Mouse (Mus musculus) MEL (cell line): ENCODE results near the gene Lce1j. TPM values are rescaled to one million over a fixed set of nuclear protein-coding genes. Genes with fewer than 3 reads are reported as not detected.
"Not testable (repeated sequence)": the region's sequence is repeated elsewhere in the genome, so short reads cannot be mapped to it uniquely, and the experiment has no call there.

Experiments used
- DNase-seq: peaks from one replicate; pipeline ENCODE4 v3.0.0; 2011; ENCODE audit warnings: low read depth, low spot score
- H3K27ac ChIP-seq: 2 replicates; pipeline ENCODE4 v1.5.1; 2012; ENCODE audit warnings: low read depth, mild to moderate bottlenecking, control low read depth, low read length, moderate library complexity; ENCODE audit not compliant: control insufficient read depth
- H3K27me3 ChIP-seq, 2 experiments: fragments of 150-350 bp in 1 of 2; sonication (generic) in 1 of 2; 2 replicates each; pipeline ENCODE4 v1.6.1; 2012; ENCODE audit warnings: low read length in 2 of 2, mild to moderate bottlenecking in 2 of 2, improper control_type of control experiment in 1 of 2, moderate library complexity in 1 of 2; ENCODE audit not compliant: insufficient read depth in 2 of 2, control insufficient read depth in 1 of 2
- H3K36me3 ChIP-seq, 2 experiments: 2 replicates each; pipeline ENCODE4 v1.6.1; 2012 to 2014; ENCODE audit warnings: low read length in 2 of 2, improper control_type of control experiment in 1 of 2, inconsistent platforms in 1 of 2, mild to moderate bottlenecking in 1 of 2; ENCODE audit not compliant: insufficient read depth in 2 of 2, control insufficient read depth in 1 of 2
- H3K4me1 ChIP-seq, 2 experiments: fragments of 150-350 bp in 1 of 2; sonication (generic) in 1 of 2; 2 replicates each; pipeline ENCODE4 v1.6.1; 2012; ENCODE audit warnings: low read length in 2 of 2, improper control_type of control experiment in 1 of 2, mild to moderate bottlenecking in 1 of 2; ENCODE audit not compliant: insufficient read depth in 2 of 2, control insufficient read depth in 1 of 2
- H3K4me3 ChIP-seq, 2 experiments: fragments of 150-350 bp in 1 of 2; sonication (generic) in 1 of 2; 2 replicates each; pipeline ENCODE4 v1.5.1; 2012; ENCODE audit warnings: low read depth in 2 of 2, low read length in 2 of 2, mild to moderate bottlenecking in 2 of 2, moderate library complexity in 2 of 2, control low read depth in 1 of 2, improper control_type of control experiment in 1 of 2; ENCODE audit not compliant: control insufficient read depth in 1 of 2, insufficient read depth in 1 of 2
- H3K79me2 ChIP-seq: 2 replicates; pipeline ENCODE4 v1.6.1; 2012; ENCODE audit warnings: mild to moderate bottlenecking, low read length, moderate library complexity; ENCODE audit not compliant: control insufficient read depth, poor library complexity, insufficient read depth
- H3K9ac ChIP-seq: 2 replicates; pipeline ENCODE4 v1.6.1; 2012; ENCODE audit warnings: low read depth, mild to moderate bottlenecking, control low read depth, low read length, moderate library complexity; ENCODE audit not compliant: control insufficient read depth, poor library complexity, severe bottlenecking
- H3K9me3 ChIP-seq: fragments of 150-350 bp; sonication (generic); replicated peaks from 2 replicates; pipeline ENCODE4 v1.6.1; 2012; ENCODE audit warnings: mild to moderate bottlenecking, low read length, improper control_type of control experiment, moderate library complexity; ENCODE audit not compliant: insufficient read depth
- BHLHE40 ChIP-seq: IDR thresholded peaks from 2 replicates; pipeline ENCODE4 v1.6.1; 2012; ENCODE audit warnings: low read depth, mild to moderate bottlenecking, inconsistent platforms, low read length, improper control_type of control experiment, borderline replicate concordance
- CHD2 ChIP-seq: IDR thresholded peaks from 2 replicates; pipeline ENCODE4 v1.6.1; 2011; ENCODE audit warnings: low read length, improper control_type of control experiment
- CTCF ChIP-seq, 3 experiments: IDR thresholded peaks in 2 of 3; conservative IDR thresholded peaks in 1 of 3; 2 replicates each; pipeline ENCODE4 v1.5.1; 2011 to 2012; ENCODE audit warnings: low read length in 3 of 3, low read depth in 2 of 3, mild to moderate bottlenecking in 2 of 3, improper control_type of control experiment in 1 of 3, inconsistent platforms in 1 of 3, mixed read lengths in 1 of 3, moderate library complexity in 1 of 3; ENCODE audit not compliant: control insufficient read depth in 1 of 3, insufficient read depth in 1 of 3, poor library complexity in 1 of 3, severe bottlenecking in 1 of 3
- ETS1 ChIP-seq: IDR thresholded peaks from 2 replicates; pipeline ENCODE4 v1.6.1; 2012; ENCODE audit warnings: low read depth, mild to moderate bottlenecking, inconsistent platforms, low read length, improper control_type of control experiment, moderate library complexity
- HCFC1 ChIP-seq: IDR thresholded peaks from 2 replicates; pipeline ENCODE4 v1.6.1; 2012; ENCODE audit warnings: low read depth, mild to moderate bottlenecking, inconsistent platforms, low read length, improper control_type of control experiment, moderate library complexity
- JUND ChIP-seq: IDR thresholded peaks from 2 replicates; pipeline ENCODE4 v1.6.1; 2011; ENCODE audit warnings: low read depth, mild to moderate bottlenecking, improper control_type of control experiment, low read length
- MAX ChIP-seq: IDR thresholded peaks from 2 replicates; pipeline ENCODE4 v1.6.1; 2011; ENCODE audit warnings: low read length, improper control_type of control experiment
- MEF2A ChIP-seq: IDR thresholded peaks from 2 replicates; pipeline ENCODE4 v1.6.1; 2014; ENCODE audit warnings: low read depth, mild to moderate bottlenecking, inconsistent platforms, low read length, improper control_type of control experiment; ENCODE audit not compliant: poor library complexity, insufficient replicate concordance, severe bottlenecking; ENCODE audit errors: extremely low read depth
- MYB ChIP-seq: IDR thresholded peaks from 2 replicates; pipeline ENCODE4 v1.6.1; 2011; ENCODE audit warnings: mild to moderate bottlenecking, low read depth, low read length, improper control_type of control experiment
- POLR2A ChIP-seq, 2 experiments: IDR thresholded peaks; 2 replicates each; pipeline ENCODE4 v1.6.1; 2011 to 2012; ENCODE audit warnings: low read length in 2 of 2, mild to moderate bottlenecking in 2 of 2, control low read depth in 1 of 2, improper control_type of control experiment in 1 of 2, low read depth in 1 of 2, moderate library complexity in 1 of 2; ENCODE audit not compliant: control insufficient read depth in 1 of 2, insufficient read depth in 1 of 2, poor library complexity in 1 of 2
- POLR2AphosphoS2 ChIP-seq: IDR thresholded peaks from 2 replicates; pipeline ENCODE4 v1.6.1; 2011; ENCODE audit warnings: low read length, improper control_type of control experiment
- POLR2AphosphoS5 ChIP-seq: IDR thresholded peaks from 2 replicates; pipeline ENCODE4 v1.6.1; 2012; ENCODE audit warnings: low read depth, borderline replicate concordance, mild to moderate bottlenecking, inconsistent platforms, low read length, moderate library complexity, mixed read lengths
- RAD21 ChIP-seq: IDR thresholded peaks from 2 replicates; pipeline ENCODE4 v1.6.1; 2011; ENCODE audit warnings: mild to moderate bottlenecking, low read depth, low read length, improper control_type of control experiment
- TAL1 ChIP-seq: IDR thresholded peaks from 2 replicates; pipeline ENCODE4 v1.6.1; 2012; ENCODE audit warnings: mild to moderate bottlenecking, inconsistent platforms, low read length, moderate library complexity, mixed read lengths
- TCF12 ChIP-seq: IDR thresholded peaks from 2 replicates; pipeline ENCODE4 v1.6.1; 2014; ENCODE audit warnings: low read depth, mild to moderate bottlenecking, inconsistent platforms, low read length, improper control_type of control experiment, moderate library complexity
- USF2 ChIP-seq, 2 experiments: IDR thresholded peaks; 2 replicates each; pipeline ENCODE4 v1.6.1; 2011 to 2012; ENCODE audit warnings: improper control_type of control experiment in 2 of 2, low read length in 2 of 2, borderline replicate concordance in 1 of 2, inconsistent platforms in 1 of 2, low read depth in 1 of 2, mild to moderate bottlenecking in 1 of 2; ENCODE audit not compliant: insufficient read depth in 1 of 2
- ZC3H11A ChIP-seq: IDR thresholded peaks from 2 replicates; pipeline ENCODE4 v1.6.1; 2012; ENCODE audit warnings: low read depth, mild to moderate bottlenecking, inconsistent platforms, low read length, improper control_type of control experiment
- ZKSCAN1 ChIP-seq: IDR thresholded peaks from 2 replicates; pipeline ENCODE4 v1.6.1; 2012; ENCODE audit warnings: low read depth, mild to moderate bottlenecking, inconsistent platforms, low read length, improper control_type of control experiment, moderate library complexity
- polyA plus RNA-seq, 2 experiments: library from polyadenylated mRNA; stranded (reverse) in 1 of 2; unstranded in 1 of 2; fragments of >175 nt in 1 of 2; fragments of >200 nt in 1 of 2; gene quantifications; 2 replicates each; pipeline versions ENCODE4 v1.2.1 to v1.2.4; 2012; ENCODE audit warnings: low replicate concordance in 2 of 2, low read depth in 1 of 2; ENCODE audit not compliant: insufficient read length in 2 of 2, insufficient read depth in 1 of 2, missing spikeins in 1 of 2
- total RNA-seq: library from RNA; depleted of rRNA; stranded (reverse); fragments of 300-350 nt; gene quantifications from 2 replicates; pipeline ENCODE4 v1.2.3, GENCODE M21; 2012

Gene Lce1j
- total and polyA plus RNA-seq, 3 experiments = not detected

GRCm38 (mm10) chr3:92825808-92826207, 35.5 kb upstream of the Lce1j start:
- no peaks in the 10 kb centered on the region for H3K27me3 ChIP-seq
- no peaks in the 10 kb centered on the region for H3K9me3 ChIP-seq
- H3K27ac ChIP-seq = no peak overlapping the region
- H3K4me3 ChIP-seq = no peak overlapping the region
- TF ChIP-seq POLR2AphosphoS5 = no peak
- no peak for TF ChIP-seq RAD21
- no peak for TF ChIP-seq TAL1
- no peak for TF ChIP-seq TCF12
- no peak for TF ChIP-seq CTCF (IDR thresholded peaks at IDR 0.05 in 2 of 3, conservative IDR thresholded peaks at IDR 0.05 in 1 of 3; ENCODE audit: control insufficient read depth in 1 of 3, insufficient read depth in 1 of 3, low read depth in 2 of 3, low read length in 3 of 3, poor library complexity in 1 of 3, severe bottlenecking in 1 of 3)
- TF ChIP-seq MAX = no peak
- no peak for TF ChIP-seq USF2 (IDR thresholded peaks at IDR 0.05; ENCODE audit: borderline replicate concordance in 1 of 2, insufficient read depth in 1 of 2, low read depth in 1 of 2, low read length in 2 of 2)
- no peak for TF ChIP-seq BHLHE40
- no peak for TF ChIP-seq ZC3H11A
- TF ChIP-seq HCFC1 = no peak
- no peak for TF ChIP-seq JUND
- no peak for TF ChIP-seq ZKSCAN1
- no peak for TF ChIP-seq MEF2A
- no peak for TF ChIP-seq MYB
- no peak for TF ChIP-seq POLR2A (IDR thresholded peaks at IDR 0.05; ENCODE audit: control insufficient read depth in 1 of 2, insufficient read depth in 1 of 2, low read depth in 1 of 2, low read length in 2 of 2, poor library complexity in 1 of 2)
- TF ChIP-seq CHD2 = no peak
- TF ChIP-seq ETS1 = no peak
- TF ChIP-seq POLR2AphosphoS2 = no peak
- no peaks in the 10 kb centered on the region for H3K36me3 ChIP-seq
- H3K4me1 ChIP-seq = no peaks in the 10 kb centered on the region
- H3K9ac ChIP-seq = no peak overlapping the region
- no peak for DNase-seq
- no peaks in the 10 kb centered on the region for H3K79me2 ChIP-seq

GRCm38 (mm10) chr3:92816036-92816435, 25.7 kb upstream of the Lce1j start:
- not testable (repeated sequence) for H3K4me1 ChIP-seq, H3K4me3 ChIP-seq, H3K9ac ChIP-seq, H3K36me3 ChIP-seq, H3K27ac ChIP-seq, H3K27me3 ChIP-seq, H3K9me3 ChIP-seq, DNase-seq, H3K79me2 ChIP-seq
